Mouse (Mus musculus): ENCODE measurements at regions not wholly inside any gene's neighbourhood (a gene's known extent, or its start where the extent isn't known, plus 50 kb on each side); places are given as distances from the start of the nearest gene placed in this dataset.

- no peak for DNase-seq
These were observed 271.7 kb downstream of the Rps6kc1 start for GRCm38 (mm10) chr1:190639846-190640245.

DNA sequence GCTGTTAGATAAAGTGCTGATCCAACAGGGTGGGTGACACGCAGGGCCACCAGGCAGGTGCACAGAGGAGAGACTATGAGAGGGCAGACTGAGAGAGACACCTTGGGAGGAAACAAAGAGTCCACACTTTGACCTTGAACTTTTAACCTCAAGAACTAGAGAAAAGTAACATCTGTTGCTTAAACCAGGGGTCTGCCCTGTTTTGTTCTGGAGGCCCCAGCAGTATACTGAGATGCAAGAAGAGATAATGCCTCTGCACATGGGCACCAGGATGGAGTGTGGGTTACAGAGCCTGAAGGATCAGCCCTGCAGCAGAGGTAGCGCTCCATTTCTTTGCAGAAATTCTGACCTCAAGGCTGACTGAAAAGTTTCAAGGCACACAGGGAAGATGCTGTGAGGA, 276.6 kb downstream of the Rps6kc1 start:
- DNase-seq, result no peak

GRCm38 (mm10) chr1:190631641-190632040, 279.9 kb downstream of the Rps6kc1 start:
- no peak for DNase-seq

- DNase-seq, result no peak
These were observed 281.4 kb downstream of the Rps6kc1 start for GRCm38 (mm10) chr1:190630193-190630592.

DNA sequence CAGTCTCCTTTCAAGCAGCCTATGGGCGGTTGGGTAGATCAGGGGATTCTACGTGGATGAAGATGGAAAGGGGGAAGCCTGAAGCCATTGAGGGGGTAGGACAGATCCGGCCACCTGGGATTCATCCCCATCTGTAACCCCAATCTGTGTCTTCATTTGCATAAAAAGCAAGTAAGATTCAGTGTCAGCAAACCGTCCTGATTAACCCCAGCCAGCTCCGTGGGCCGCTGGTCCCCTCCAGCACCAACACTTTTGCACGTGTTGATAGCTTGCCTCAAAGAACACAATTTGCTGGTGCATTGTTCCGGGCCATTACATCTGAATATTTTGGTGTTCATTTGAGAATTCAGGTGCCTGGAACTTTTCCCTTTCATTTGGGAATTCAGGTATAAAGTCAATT, 287.7 kb downstream of the Rps6kc1 start:
- no peak for DNase-seq

- DNase-seq, result no peak
These were observed 311.1 kb downstream of the Rps6kc1 start for GRCm38 (mm10) chr1:190600425-190600824.

- DNase-seq, result no peak
These were observed 311.9 kb downstream of the Rps6kc1 start for GRCm38 (mm10) chr1:190599622-190600021.

DNA sequence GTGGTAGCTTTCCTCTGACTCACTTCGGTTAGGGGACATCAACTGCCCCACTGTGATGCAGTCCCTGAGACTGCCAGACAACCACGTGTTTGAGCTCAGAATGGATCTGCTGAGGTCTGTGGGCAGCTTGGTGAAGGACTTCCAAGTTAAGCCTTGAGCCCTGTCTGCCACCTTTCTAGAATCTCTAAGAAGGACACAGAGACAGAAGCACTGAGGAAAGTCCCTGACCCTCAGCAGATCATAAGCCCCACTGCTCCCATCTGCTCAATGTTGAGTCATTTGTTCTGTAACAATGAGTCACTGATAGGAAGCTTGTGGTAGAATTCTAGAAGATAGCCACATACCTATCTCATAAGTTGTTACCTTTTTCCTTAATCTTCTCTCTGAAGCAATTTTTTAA, 315.4 kb downstream of the Rps6kc1 start:
- no peak for DNase-seq

- DNase-seq, result no peak
These were observed 319.9 kb downstream of the Rps6kc1 start for GRCm38 (mm10) chr1:190591621-190592020.

DNA sequence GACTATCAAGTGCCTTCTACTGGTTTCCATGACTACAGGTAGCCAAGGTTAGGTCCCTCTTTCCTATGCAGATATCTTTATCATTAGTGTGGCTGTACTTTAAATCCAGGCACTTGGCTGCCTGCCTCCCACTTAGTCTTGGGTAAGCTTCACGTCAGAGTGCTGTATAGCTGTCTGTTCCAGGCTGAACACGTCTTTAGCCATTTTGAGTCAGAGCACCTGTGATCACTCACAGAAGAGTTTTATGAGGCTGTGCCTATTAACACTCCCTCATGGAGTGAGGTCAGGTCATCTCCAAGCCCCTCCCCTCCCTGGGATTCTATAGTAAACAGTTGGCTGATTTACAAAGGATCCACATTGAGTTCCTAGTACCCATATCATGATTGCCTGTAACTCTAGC, 322.0 kb downstream of the Rps6kc1 start:
- DNase-seq, result no peak

DNA sequence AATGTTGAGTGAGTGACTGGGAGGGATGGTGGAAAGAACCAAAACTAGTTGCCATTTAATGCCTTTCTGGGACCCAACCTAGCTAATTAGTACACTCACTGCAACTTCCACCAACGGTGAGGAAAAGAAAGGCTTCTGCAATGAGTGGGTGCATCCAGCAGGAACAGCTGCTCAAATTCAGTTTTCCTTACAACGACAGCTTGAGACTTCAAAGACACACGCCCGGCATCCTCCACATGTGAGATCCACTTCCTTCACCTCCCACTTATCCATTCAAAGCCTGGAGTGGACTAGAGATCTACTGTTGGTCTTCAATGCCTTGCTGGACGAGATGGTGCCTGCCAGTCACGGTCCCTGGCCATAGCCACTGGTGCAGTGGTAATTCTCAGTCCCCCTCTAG, 328.3 kb downstream of the Rps6kc1 start:
- no peak for DNase-seq

DNA sequence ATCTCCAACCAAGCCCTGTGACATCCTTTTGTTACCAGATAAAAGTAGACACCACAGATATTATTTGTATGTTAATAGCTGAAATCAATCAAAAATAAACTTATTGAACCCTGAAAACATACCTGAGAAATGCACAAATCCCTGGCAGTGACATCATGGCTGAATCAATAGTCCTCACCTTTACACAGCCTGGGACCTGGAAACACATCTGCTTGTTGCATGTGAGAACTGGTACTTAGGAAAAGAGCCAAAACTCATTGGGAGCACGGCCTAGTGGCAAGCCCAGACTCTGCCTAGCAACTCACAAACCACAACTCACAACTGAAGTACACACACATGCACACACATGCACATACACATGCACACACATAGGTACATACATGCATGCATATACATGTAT, 330.9 kb downstream of the Rps6kc1 start:
- DNase-seq, result no peak

DNA sequence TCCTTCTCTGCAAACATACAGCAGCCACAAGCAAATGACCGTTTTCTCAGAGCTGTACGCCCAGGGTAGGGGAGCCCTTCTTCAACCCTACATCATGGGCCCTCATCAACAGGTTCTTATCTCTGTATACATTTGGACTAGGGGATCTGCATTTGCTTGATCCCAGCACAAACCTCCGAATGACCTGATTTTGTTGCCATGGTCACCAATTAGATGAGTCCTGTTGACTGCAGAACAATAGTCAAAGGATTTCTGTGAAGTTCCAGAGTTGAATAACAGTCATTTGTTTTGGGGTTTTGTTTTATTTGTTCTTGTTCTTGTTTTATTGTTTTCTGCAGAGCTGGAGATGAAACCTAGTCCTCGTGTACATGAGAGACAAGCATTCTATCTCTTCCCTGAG, 340.6 kb downstream of the Rps6kc1 start:
- no peak for DNase-seq

GRCm38 (mm10) chr1:190570563-190570962, 341.0 kb downstream of the Rps6kc1 start:
- DNase-seq, result no peak

DNA sequence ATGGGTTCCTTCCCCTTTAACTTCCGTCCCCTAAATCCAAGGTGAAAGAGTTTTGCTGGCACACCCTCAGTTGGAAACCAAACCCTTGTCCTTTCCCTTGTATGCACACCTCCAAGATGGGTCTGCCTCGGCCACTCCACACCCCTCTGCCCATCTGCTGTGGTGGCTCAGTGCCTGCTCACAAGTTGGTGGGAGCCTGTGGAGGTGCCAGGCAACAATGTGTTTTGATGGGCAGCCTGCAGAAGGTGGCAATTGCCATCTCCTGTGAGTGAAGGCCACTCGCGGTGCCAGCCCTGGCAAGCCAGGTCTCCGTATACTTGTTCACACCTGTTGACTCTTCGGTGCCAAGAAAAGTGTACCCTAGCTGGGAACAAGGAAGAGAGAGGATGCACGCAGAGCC, 344.8 kb downstream of the Rps6kc1 start:
- peak; percentile 94 to 97 for DNase-seq

DNA sequence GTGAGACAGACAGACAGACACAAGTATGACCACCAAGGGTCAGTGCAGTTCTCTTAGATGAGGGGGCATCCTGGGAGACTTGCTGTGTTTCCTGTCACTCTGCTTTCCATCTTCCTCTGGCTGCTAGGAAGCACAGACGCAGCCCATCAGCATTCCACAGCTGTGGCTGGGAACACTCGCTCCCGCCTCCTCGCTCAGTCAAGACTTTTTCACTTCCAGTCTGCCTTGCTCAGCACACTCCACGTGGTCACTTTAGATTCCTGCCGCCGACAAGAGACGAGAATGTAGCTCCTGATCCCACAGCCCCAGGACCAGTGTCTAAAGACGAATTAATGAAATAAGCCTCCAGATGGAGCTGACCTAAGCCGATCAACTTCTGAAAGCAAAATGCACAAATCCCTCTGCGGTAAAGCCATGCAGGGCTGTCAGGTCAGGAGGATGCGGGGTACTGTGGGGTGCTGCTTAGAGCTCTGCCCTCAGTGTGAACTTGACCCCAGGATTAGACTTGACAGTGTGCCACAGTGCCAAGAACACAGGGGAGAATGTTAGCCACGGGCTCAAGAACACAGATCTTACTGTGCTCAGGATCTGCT, 348.6 kb downstream of the Rps6kc1 start:
- no peak for DNase-seq

DNA sequence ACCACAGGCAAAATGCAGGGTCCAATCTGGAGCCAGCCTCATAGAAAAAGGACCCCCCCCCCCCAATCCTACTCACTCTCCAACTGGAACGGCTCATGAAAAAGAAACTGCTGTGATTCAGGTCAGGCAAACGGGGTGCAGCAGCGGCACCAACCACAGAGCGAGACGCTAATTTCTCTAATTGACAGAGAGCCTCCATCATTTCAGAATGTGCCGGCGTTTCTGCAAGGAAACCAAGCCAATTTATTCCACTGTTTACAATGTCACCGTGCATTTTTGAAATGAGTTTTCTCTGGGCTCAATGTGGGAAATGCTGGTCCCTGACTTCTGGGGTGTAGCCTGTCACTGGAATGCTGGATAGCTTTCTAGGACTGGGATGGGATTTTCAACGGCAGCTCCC, 351.5 kb downstream of the Rps6kc1 start:
- peak in 1 of 2 experiments; percentile 29 for DNase-seq

- DNase-seq, result peak in 1 of 2 experiments; percentile 36
These were observed 369.7 kb downstream of the Rps6kc1 start for GRCm38 (mm10) chr1:190541892-190542291.

DNA sequence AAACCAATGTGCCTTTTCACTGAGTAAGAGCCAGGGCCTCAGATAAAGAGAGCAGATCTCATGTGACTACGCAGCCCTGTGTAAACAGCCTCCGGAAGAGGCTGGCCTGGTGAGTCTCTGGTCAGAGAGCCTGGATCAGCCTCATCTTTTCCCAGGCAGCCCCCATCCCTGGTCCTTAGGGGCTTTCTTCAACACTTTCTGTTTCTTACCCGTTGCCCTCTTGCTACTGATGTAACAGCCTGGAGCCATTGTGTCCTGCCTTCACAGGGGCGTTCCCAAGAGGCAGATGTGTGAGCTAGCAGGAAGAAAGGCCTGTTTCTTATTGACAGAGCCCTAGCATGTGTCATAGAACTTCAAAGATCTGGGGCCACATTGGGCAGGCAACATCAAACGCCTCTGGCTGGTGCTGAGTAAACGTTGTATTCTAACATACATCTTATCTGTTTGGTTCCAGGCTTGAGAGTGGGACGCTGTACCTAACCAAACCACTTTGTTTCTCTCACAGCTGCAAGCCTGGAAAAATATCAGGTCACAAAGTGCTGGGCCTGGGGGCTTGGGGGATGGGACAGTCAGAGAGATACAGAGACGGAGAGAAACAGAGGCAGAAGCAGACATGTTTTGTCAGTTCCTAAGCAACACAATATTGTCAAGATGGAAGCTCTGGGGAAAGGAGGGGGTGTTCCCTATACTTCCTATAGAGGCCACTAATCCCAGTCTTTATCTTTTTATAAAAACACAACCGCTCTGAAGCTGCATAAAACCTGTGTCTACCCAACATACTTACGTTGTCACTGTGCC, 362.6 kb upstream of the Prox1 start:
- no peak for DNase-seq

- DNase-seq, result no peak
These were observed 360.7 kb upstream of the Prox1 start for GRCm38 (mm10) chr1:190531224-190531623.

- no peak for DNase-seq
These were observed 359.6 kb upstream of the Prox1 start for GRCm38 (mm10) chr1:190530079-190530478.

DNA sequence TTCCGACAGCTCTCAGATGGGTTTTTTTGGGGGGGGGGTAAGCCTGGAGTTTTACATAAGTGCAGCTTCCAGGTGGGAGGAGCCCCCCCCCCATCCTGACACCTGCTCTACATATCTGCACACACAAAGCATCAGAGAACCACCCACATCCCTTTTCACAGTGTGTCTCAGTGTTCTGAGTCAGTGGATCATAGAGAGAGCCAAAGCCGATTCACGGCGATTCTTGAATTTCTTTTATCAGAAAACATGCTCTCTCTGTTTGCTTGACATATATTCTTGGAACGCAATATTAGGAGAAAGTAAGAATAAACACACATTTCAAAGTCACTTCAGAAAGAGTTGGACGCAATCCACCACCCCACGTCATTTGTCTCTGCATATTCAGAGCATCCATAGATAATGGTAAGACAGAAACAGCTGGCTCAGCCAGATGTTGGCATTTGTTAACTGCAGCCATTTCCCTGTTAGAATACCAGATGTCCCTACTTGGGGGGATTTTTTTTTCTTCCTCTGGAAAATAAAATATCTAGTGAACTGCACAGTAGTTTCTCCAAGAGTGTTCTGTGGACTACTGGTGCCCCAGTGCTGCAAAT, 357.1 kb upstream of the Prox1 start:
- DNase-seq, result no peak

DNA sequence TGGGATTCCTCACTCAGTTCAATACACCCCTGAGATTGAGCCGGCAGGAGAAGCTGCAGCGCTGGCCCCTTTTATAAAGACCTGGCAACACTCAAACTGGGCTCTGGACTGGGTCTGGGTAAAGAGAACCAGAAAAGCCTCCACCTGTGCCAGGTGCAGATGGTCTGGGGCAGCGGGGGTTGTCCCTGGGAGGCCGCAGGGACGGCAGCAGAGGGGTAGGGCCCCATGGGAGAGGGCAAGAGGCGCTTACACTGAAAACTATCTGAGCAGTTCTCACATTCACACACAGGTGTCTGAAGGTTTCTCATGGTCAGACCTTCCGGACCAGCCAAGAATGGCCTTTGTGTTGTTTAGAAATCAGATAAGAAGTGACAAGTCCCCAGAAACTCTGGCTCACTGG, 356.1 kb upstream of the Prox1 start:
- peak in 1 of 2 experiments; percentile 18 for DNase-seq

DNA sequence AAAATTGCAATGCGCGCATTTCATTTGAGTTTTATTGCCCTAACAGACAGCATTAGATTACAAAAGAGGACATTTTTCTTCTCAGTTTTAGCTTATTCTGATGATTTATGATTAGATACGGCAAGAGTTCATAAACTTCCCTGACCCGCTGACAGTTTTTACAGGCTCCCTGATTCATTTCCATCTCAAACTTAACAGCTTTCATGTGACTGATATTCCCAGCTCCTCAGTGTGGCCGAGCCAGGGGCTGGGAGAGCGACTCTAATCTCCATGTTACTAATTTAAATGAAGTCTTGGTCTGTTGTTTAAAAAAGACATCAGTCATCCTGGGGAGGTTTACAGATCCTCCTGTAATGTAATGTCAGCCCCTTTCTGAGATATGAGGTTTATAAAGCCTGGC, 355.5 kb upstream of the Prox1 start:
- DNase-seq, result no peak

Measured in cerebellum, postnatal 10 days (tissue).